Mouse (Mus musculus) spleen, postnatal 36 days (tissue): ENCODE measurements around the gene Ercc4.

Experiments
- DNase-seq, 2 experiments: peaks; one replicate each; pipeline ENCODE4 v3.0.0; 2022; ENCODE audit warnings: low spot score in 2 of 2, mixed read lengths in 1 of 2

Gene Ercc4

GRCm38 (mm10) chr16:13194882-13195281 is 85.4 kb downstream of the Ercc4 start:
- no peak for DNase-seq

GRCm38 (mm10) chr16:13196626-13197025 is 87.1 kb downstream of the Ercc4 start:
- DNase-seq, result no peak

GRCm38 (mm10) chr16:13197293-13197692 is 87.8 kb downstream of the Ercc4 start:
- no peak for DNase-seq

GRCm38 (mm10) chr16:13199204-13199603 is 89.7 kb downstream of the Ercc4 start:
- no peak for DNase-seq
